Mouse (Mus musculus) left cerebral cortex, adult 18-20 months (tissue): Measurements from ENCODE around the gene Rpl19. TPM values are rescaled to one million over a fixed set of nuclear protein-coding genes. Genes with fewer than 3 reads are reported as not detected.
A peak's percentile ranks its signal among the peaks of the same experiment; 100 is the strongest.

Experiments used
- DNase-seq, 2 experiments: peaks; one replicate each; pipeline ENCODE4 v3.0.0; 2021 to 2022; ENCODE audit warnings: low spot score in 2 of 2, mixed read lengths in 1 of 2
- total RNA-seq, 2 experiments: library from RNA; stranded (reverse); gene quantifications; 2 replicates each; pipeline ENCODE4 v1.2.3; 2021

Rpl19 gene
- total RNA-seq, 2 experiments from 2014 or later = 627 to 650 TPM

DNA sequence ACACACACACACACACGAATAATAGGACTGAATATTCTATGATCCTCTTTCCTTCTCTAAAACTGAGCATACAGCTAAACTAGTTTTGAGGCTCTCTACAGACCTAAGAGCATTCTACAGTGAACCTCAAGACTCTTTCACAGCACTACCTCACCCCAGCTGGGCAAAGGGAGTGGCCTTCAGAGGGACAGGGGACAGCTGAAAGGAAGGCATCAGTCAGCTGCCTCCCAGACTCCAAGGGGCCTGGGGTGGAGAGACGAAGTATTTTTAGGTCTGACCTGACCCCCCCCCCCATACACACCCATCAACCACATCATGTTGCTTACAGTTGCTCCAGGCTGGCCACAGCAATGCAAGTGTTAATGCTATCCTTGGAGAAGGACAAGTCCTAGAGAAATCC is 5.4 kb upstream of the Rpl19 start:
- no peak for DNase-seq

DNA sequence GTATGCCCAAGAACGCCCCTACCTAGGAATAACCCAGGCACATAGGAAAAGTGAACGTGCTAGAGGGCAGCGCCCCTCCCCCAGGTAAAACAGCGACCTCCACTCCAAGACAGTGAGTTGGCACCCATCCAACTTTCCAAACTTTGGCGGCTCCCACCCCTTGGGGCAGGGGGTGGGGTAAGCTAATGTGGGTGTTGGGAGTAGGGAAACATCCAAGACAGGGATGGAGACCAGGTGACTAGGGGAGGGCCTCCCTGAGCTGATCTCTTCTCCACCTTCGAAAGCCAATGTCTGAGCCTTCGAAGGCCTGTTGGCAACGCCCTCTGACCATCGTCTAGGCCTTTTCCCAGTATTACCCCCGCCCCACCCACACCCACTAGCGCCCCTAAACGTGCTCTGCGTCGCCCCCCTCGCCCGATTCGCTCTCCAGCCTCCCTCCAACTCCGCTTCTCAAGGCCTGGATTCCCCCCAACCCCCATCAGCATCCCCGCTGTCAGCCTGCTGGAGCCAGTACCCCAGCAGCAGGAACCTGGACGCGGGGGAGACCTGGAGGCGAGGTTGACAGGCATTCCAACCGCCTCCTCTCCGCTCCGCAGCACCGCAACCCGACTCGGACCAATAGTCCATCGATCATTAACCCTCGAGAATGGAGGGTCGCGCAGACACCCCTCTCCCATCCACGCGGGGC is 4.8 kb upstream of the Rpl19 start:
- DNase-seq = peak in 1 of 2 experiments; percentile 67

DNA sequence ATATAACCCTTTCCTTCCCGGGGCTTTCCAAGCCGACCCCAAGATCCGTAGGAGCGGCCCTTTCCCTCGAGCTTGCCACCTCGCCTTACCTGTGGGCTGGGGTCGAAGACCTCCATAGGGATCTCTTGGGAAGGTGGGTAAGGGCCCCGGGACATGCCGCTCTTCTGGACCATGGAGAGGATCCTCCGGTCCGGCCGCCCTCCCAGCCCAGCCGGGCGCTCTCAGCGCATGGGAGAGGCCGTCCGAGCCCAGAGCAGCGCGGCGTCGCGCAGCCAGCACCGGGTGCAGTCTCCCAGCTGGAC is 4.3 kb upstream of the Rpl19 start:
- no peak for DNase-seq

DNA sequence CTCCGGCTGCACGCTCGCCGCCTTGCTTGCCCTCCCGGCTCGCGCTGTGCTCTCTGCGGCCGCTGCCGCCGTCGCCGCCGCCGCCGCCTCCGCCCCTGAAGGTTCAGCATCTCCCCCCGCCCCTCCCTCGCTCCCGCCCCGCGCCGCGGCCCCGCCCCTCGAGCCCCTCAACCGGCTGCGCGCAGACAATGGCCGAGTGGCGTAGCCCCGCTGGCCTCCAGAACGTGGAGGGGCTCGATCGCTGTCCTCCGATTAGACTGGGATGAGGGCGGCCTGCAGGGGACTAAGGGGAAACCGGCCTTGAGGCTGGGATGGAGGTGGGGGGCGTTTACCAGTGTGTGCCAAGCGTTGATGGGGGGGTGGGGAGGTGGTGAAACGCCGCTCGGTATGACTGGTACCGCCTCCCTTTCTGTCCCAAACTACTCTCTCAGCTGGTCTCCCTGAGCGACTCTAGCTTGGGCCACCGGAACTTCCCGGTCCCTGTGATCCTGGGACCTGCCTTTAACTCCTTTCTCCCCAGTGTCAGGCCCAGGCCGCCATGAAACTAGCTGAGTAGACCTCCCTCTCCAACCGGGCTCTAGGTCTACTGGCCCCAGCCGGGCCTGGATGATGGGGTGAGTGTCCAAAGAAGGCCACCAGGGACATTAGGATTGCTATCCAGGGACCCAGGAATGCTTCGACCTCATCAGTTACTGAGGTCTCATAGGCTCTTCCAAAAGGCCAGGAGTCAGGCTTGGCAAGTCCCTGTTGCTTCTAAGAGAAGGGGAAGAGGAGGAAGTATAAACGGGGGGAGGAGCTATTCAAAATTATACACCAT is 3.7 kb upstream of the Rpl19 start, which contains the start of gene Cacnb1:
TSS of gene Cacnb1 (minus strand) at position 480 of the 817 bp plus-strand sequence.
- peak in 1 of 2 experiments; percentile 63 for DNase-seq

DNA sequence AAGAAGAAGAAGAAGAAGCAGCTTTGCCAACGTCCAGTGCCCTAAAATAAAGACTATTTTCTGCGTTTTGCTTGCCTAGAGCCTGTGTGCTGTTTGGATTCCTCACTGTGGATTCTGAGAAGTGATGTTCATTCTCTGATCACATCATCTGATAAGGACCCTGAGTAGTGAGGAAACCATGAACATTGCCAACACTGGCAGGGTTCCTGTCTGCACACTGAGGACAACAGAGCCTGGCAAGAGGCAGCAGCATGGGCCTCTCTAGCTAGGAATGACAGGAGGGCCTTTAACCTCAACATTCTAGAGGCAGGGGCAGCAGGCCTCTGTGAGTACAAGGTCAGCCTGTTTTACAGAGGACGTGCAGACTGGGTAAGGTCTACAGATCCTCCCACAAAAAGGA is 2.0 kb upstream of the Rpl19 start:
- no peak for DNase-seq

DNA sequence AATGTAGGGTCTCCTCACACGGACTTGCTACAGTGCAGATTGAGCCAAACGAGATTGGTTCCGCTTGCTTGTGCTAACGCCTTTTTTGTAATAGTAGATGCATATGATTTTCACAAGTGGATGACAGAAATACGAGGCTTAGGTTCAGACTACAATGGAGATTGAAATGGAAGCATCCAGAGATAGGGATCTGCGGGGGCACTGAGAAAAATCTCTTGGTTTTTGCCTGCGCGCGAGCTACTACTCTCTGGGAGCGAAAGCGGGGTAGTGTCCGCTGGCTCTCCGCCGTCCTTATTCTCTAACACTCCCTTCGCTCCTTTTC is 301 bp upstream of the Rpl19 start:
- no peak for DNase-seq

DNA sequence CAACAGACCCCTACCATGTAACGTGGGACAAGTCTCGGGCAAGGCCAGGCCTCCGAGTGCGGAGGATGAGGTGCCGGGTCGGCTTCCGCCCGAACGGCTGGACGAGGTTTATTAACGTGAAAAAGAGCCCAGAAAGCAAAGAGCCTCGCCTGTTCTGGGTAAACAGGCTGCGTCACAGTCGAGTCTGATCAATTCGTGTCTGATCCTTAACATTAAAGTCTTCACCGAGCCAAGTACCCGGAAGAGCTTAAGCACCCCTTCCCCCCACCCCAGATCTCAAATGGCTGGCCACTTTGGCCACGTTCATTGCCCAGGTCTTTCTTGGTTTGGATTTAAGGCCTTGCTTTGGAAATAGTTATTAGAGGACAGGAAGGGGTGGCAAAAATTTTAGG is 783 bp downstream of the Rpl19 start:
- DNase-seq = no peak

DNA sequence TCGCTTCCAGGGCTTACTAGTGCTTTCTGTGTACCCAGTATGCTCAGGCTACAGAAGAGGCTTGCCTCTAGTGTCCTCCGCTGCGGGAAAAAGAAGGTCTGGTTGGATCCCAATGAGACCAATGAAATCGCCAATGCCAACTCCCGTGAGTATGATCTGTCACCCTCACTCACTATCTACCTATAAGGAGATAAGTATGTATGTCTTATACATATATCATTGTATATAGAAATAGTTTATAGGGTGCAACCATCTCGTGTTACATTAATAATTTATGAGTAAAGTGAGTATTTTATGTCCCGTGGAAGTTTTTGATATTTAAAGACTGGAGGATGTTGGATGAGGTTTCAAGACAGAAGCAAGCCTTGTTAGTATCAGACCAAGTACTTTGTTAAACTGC is 1.3 kb downstream of the Rpl19 start:
- DNase-seq = no peak

DNA sequence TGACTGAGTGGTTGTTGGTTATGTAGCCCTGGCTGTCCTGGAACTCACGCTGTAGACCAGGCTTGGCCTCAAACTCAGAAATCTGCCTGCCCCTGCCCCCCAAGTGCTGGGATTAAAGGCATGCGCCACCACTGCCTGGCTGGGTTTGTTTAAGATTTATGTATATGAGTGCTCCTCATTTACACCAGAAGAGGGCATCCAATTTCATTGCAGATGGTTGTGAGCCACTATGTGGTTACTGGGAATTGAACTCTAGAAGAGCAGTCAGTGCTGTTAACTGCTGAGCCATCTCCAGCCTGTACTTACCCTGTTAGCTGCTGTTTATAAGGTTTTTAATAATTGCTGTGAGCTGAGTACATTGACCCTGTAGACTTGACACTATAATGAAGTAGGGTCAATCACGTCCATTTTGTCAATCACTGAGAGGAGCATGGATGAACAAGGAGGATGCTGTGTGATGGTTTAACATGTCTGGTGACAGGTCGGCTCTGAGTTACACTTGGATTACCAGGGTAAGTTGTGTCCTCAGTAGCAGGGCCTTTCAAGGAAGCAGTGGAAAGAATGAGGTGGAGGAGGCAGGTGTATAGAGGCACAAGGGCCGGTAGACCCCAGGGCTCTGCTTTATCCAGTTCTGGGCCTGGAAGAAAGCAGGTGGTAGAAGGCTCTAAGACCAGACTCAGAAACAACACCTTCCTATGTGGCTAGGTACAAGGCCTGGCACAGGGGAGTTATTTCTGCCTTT is 4.4 kb downstream of the Rpl19 start:
- no peak for DNase-seq

DNA sequence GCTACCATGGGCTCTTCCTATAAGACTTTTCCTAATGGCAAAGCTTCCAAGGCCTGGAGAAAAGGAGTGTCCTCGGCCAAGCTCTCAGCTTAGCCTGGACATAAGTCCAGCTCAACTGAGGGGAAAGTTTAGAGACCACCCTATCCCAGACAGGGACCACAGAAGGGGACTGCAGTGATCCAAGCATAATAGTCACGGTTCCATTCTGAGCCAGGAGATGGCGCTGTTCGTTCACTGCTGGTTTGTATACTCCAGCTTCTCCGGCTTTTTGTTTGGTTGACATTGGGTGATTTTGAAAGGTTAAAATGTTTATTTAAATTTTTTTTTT is 4.9 kb downstream of the Rpl19 start:
- DNase-seq = peak; percentile 75 to 90

DNA sequence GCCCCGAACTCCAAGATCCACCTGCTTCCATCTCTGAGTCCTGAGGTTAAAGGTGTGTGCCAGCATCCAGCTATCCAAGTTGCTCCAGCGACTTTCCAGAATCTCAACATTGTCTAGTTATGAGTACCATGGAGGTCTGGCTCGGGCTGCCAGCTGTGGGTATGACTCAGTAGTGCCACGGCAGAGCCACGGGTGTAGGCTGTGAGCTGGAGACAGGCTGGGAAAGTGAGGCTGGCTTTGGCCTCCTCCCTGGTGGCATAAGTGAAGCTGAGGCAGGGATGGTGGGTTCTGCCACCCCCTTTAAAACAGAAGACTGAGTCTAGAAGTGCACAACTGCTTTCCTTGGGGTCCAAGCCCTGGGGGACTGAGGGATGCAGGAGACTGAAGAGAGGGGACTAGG is 7.6 kb downstream of the Rpl19 start:
- peak in 1 of 2 experiments; percentile 34 for DNase-seq

DNA sequence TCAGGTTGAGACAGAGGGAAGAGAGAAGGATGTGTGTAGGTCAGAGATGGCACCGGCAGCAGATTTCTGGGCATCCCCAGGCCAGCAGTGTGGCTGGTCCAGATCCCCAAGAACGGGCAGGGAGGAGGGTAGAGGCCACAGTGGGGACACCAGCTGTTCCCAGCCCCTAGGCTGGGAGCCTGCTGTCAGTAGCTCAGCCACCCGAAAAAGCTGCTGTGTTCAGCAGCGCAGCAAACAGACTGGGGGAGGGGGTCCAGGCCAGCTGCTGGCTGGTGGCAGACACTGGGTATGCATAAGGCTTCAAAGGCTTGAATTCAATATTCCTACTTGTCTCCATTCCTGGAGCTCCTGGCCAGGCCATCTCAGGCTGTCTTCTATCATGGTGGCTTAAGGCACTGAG is 8.3 kb downstream of the Rpl19 start:
- DNase-seq = no peak

DNA sequence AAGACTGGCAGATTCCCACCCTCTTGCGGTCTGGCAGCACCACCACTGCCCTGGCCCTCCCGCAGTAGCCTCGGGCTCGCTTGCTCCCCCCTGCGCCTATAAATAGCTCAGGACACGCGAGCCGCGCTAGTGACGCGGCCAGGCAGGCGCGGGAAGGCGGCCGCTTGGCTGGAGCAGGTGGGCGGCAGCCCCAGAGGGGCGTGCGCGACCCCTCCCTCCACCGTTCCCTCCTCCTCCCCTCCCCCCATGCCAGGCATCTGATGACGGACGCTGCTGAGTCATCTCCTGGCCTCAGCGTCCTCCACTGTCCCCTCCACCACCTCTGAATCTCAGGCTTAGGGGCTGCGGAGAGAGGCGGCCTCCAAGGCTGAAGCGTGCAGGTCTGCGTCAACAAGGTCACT is 9.5 kb downstream of the Rpl19 start:
- peak; percentile 56 to 58 for DNase-seq

DNA sequence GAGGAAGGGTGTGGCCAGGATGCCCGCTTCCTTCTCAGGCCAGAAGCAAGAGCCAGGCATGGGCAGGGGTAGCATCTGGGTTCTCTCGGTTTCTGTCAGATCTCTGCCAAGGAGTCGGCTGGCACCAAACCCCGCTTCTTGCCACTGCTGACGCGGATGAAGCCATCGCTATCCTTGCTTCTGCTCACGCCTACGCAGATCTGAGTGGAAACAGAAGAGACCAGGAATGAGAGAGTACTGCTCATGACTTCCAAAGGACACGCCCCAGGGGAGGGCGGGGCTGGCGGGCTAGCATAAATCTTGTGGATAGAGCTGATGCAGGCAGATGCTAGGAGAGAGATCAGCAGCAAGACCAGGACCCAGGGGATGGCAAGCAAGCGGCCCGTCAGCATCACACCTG is 11.4 kb downstream of the Rpl19 start:
- DNase-seq = peak; percentile 74 to 83

DNA sequence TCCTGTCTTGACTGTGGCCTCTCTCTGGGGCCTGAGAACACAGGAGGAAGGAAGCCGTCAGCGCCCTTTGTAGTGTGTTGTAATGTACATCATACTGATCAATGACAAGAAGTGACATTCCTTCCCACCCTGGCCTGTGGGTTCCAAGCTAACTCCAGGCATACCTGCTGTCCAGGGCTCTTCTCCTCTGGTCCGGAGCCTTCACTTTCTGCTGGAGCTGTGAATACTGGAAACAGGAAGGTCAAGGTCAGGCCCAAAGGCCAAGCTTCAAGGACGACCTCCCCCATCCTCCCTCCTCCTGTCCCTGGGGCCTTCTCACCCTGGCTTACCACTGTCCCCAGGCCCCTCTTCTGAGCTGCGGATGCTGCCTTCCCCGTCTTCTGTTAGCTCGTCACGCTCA is 14.5 kb downstream of the Rpl19 start:
- no peak for DNase-seq

DNA sequence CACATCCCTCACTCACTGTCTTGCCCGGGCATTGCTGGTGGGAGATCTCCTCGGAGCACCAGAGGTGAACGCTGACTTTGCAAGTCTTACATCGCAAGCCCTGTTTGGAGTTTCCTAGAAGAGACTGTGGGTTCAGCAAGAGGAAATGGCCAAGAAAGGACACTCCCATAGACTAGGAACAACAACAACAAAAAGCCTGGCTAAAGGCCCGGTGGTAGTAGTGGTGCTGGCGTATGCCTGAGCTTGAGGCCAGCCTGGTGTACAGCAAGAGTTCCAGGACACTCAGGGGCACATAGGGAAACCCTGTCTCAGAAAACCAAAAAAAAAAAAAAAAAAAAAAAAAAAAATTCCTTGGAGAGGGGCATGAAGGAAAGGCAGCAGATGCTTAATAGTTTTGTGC is 16.2 kb downstream of the Rpl19 start:
- DNase-seq = no peak

DNA sequence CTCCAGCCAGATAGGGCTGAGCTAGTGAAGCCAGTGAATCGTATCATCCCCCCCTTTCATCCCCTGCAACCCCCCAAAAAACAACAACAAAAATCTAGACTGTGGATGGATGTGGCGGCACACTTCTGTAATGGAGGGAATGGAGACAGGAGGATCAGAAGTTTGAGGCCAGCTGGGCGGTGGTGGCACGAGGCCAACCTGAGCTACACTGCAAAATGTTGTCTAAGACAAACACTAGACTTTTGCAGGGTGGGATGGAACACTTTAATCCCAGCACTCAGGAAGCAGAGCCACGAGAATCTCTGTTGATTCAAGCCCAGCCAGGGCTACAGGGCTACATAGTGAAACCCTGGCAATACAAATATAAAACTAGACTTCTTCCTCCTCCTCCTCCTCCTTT is 17.6 kb downstream of the Rpl19 start:
- DNase-seq = no peak

DNA sequence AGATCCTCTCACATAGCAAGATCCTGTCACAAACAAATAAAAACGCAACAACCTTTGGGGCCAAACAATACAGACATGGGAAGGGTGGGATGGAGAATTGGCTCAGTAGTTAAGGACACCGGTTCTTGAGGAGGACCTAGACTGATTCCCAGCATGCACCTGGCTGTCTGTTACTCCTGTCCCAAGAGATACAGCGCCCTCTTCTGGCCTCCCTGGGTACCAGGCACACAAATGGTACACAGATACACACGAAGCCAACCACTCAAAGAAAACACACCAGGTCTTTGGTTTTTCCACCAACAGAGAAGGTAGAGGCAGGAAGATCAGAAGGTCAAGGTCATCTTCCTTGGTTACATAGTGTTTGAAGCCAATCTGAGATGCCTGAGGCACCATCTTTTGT is 19.1 kb downstream of the Rpl19 start:
- DNase-seq = no peak

DNA sequence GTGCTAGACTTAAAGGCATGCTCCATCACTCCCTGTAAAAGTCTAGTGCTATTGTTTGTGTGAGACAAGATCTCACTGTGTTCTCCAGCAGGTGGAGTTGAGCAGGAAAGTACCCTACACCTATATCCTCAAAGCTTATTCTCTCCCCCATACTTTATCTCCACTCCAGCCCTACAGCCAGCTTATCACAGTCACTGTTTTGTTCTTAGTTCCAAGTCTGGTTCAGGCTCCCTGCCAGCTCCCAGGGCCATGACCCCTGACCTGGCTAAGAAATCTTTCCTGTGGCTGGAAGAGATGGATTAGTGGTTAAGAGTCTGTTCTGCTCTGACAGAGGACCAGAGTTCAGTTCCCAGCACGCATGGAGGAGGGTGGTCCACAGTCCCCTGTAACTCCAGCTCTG is 20.0 kb downstream of the Rpl19 start:
- DNase-seq = no peak

DNA sequence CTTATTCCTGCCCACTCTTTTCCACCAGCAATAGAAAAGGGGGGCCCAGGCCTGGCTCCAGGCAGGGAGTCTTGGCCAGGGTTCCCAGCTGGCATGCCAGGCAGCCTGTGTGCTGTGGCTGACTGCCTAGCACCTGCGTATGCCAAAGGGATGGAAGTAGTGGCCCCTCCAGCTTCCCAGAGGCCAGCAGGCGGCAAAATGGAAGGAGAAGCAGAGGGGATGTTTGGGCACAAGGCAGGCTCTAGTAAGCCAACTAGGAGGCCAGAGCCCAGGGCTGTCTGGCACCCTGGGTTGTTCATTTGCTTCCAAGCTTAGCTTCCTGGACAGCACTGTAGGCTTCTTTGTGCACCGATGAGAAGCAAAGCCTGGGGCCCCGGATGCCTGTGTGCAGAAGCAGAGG is 21.2 kb downstream of the Rpl19 start:
- peak in 1 of 2 experiments; percentile 36 for DNase-seq

DNA sequence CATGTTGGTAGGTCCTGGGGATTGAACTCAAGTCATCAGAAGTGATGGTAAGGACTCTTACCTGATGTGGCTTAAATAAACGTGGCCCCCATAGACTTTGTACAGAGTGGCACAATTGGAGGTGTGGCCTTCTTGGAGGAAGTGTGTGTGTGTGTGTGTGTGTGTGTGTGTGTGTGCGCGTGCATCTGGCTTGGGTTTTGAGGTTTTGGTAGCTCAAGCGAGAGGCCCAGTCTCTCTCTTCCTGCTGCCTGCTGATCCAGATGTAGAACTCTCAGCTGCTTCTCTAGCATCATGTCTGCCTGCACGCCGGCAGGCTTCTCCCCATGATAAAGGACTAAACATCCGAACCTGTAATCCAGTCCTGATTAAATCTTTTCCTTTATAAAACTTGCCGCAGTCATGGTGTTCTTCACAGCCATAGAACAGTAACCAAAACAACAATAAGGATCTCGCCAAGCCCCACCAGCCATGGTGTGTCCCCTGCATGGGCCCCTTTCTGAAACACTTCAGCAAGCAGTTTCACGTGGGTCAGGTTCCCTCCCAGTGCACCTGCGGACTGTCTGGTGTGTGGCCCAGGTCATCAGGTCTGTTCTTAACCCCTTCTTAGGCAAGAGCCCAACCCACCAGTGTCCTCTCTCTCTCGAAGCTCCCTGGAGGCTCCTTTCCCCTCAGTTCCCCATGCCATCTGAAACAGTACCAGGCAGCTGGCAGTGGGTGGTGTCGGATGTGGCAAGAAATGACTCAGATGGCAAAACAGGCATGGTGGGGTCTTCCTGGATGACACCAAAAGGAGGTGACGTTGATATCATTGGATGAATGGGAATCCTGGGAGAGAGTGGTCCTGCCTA is 23.4 kb downstream of the Rpl19 start:
- peak; percentile 32 to 51 for DNase-seq

DNA sequence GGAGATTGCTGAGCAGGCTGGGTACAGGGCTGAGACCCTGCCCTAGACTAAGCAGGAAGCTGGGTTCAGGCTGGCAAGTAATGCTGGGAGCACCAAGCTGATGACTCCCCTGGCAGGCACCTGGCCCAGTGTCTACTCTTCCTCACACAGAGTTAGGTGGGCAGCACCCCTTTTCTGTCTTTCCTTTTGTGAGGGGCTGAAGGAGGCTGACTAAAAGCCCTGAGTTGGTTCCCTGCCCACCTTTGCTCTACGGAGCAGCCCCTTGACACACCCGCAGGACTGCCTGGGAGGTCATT is 24.0 kb downstream of the Rpl19 start:
- DNase-seq = no peak
